Mouse (Mus musculus): ENCODE measurements at regions not wholly inside any gene's neighbourhood (a gene's known extent, or its start where the extent isn't known, plus 50 kb on each side); places are given as distances from the start of the nearest gene placed in this dataset.

DNA sequence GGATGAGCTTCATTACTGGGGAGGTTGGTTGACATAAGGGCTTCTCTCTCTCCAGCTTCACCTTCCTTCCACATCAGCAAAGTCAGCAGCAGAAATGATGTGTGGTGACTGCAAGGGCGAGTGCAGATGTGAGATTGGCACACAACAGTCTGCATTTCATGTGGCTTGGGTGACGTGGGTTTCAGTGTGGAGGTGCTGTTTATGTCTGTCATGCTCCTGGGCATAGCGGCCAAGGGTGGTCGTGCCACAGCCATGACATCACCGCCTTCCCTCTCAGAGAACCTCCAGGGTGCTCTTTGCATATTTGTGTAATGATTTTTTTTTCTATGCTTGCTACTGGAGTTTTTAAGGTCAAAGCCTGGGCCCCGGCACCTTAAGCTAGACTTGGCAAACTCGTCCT lies 64.0 kb downstream of the Pthlh start:
- peak; percentile 75 for DNase-seq (ENCODE audit: extremely low read depth, insufficient read length, low spot score)

GRCm38 (mm10) chr6:147199411-147199810 lies 64.6 kb downstream of the Pthlh start:
- peak; percentile 43 for DNase-seq (ENCODE audit: extremely low read depth, insufficient read length, low spot score)

GRCm38 (mm10) chr6:147196432-147196831 lies 67.6 kb downstream of the Pthlh start:
- peak; percentile 55 for DNase-seq (ENCODE audit: extremely low read depth, insufficient read length, low spot score)

DNA sequence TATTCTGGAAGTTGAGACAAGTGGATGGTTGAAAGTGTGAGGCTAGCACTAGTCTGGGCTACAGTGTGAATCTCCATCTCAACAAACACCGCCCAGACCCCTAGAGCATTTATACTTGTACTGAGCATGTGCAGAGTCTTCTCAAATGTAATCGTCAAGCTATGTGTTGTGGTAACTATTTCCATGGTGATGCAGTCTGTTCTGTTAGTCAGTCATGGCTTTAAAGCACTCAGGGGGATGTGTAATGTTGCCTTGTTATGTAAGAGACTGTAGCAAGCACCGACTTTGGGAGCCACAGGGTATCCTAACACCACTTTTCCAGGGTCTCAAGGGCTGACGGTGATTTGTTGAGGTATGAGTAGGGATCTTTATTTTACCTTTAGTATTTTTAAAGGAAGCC lies 68.7 kb downstream of the Pthlh start:
- DNase-seq (ENCODE audit: extremely low read depth, insufficient read length, low spot score): no peak

DNA sequence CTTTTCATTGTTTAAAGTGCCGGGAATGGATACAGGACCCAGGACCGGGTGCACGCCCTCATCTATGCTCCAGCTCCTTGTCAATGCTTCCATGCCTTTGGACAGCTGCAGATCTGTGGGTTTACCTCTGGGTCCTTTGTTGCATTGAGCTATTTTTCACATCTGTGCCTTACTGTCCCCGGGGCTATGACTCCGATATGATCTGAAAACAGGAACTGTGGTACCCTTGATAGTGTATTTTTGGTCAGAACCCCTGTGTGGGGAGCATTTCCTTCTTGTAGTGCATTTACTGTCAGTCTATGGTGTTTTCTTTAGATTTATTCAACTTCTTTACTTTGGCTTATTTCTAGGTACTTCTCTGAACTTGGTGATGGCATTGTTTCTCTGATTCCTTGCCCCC lies 76.3 kb downstream of the Pthlh start:
- no peak for DNase-seq (ENCODE audit: extremely low read depth, insufficient read length, low spot score)

- no peak for DNase-seq (ENCODE audit: extremely low read depth, insufficient read length, low spot score)
Measured at GRCm38 (mm10) chr6:147178276-147178675, 85.7 kb downstream of the Pthlh start.

DNA sequence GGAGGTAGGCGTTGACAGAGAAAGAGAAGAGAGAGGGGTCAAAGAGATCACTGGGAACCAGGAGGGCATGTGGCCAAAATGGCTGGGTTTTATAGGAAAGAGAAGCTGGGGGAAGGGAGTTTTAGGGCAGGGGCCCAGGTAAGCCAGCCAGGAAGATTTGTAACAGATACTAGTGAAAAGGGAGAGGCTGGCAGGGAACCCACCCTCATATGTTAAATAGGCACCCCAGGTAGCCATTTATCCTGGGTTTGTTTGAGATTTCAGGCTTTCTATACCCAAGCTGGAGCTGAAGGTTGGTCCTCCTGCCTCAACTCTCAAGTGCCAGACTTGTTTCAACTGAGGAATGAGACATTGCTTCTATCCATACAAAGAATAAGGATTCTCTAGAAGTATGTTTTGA lies 85.0 kb downstream of the Klhl42 start:
- no peak for DNase-seq (ENCODE audit: extremely low read depth, insufficient read length, low spot score)

Measured in 3134 (cell line).